Mouse (Mus musculus) hindbrain, postnatal 0 days (tissue): ENCODE results near the gene Pkp4. TPM values are rescaled to one million over a fixed set of nuclear protein-coding genes. Genes with fewer than 3 reads are reported as not detected.

ENCODE experiments used
- ATAC-seq: fragments of 200-750 bp; cut with Nextera tagmentation; 2 replicates; pipeline ENCODE4 v1.8.0; 2017; ENCODE audit warnings: mild to moderate bottlenecking, moderate TSS enrichment, moderate library complexity
- DNase-seq: peaks from one replicate; pipeline ENCODE4 v3.0.0-alpha.2; 2015; ENCODE audit warnings: low spot score
- H3K27ac ChIP-seq: fragments of 300-500 bp; sonication (generic); 2 replicates; pipeline ENCODE4 v1.5.1; 2014; ENCODE audit warnings: mild to moderate bottlenecking
- H3K27me3 ChIP-seq: fragments of 300-500 bp; sonication (generic); 2 replicates; pipeline ENCODE4 v1.6.1; 2014; ENCODE audit warnings: low read length, mixed read lengths; ENCODE audit not compliant: insufficient read depth
- H3K36me3 ChIP-seq: fragments of 300-500 bp; sonication (generic); 2 replicates; pipeline ENCODE4 v1.6.1; 2014; ENCODE audit warnings: low read length, mixed read lengths; ENCODE audit not compliant: insufficient read depth
- H3K4me1 ChIP-seq: fragments of 300-500 bp; sonication (generic); 2 replicates; pipeline ENCODE4 v1.6.1; 2014; ENCODE audit warnings: antibody characterized with exemption, low read length, mixed read lengths; ENCODE audit not compliant: insufficient read depth
- H3K4me2 ChIP-seq: fragments of 300-500 bp; sonication (generic); 2 replicates; pipeline ENCODE4 v1.6.1; 2014; ENCODE audit warnings: low read depth, mild to moderate bottlenecking, low read length, moderate library complexity, mixed read lengths
- H3K4me3 ChIP-seq: fragments of 300-500 bp; sonication (generic); 2 replicates; pipeline ENCODE4 v1.5.1; 2014; ENCODE audit warnings: low read length
- H3K9ac ChIP-seq: fragments of 300-500 bp; sonication (generic); replicated peaks from 2 replicates; pipeline ENCODE4 v1.6.1; 2014; ENCODE audit warnings: mild to moderate bottlenecking, low read length, moderate library complexity, mixed read lengths
- H3K9me3 ChIP-seq: fragments of 300-500 bp; sonication (generic); 2 replicates; pipeline ENCODE4 v1.6.1; 2016; ENCODE audit warnings: low read length, mixed read lengths
- CTCF ChIP-seq: IDR thresholded peaks from 2 replicates; pipeline ENCODE4 v1.5.1; 2016; ENCODE audit warnings: antibody characterized with exemption, control low read depth, low read depth
- WGBS: fragments of 180-500 bp; shearing (Covaris S2); extraction: QIAGEN DNeasy Blood & Tissue Kit; methylation state at CpG from one replicate; pipeline ENCODE4 v1.1.7; 2014; 5-methylcytosine and 5-hydroxymethylcytosine counted together
- polyA plus RNA-seq: library from polyadenylated mRNA; unstranded; fragments of >200 nt; fragmentation: Nextera tagmentation; extraction: Ambion mirVana; gene quantifications from 2 replicates; pipeline ENCODE4 v1.2.1, GENCODE M21; 2015
- total RNA-seq: library from RNA; depleted of rRNA; stranded (reverse); fragments of >200 nt; gene quantifications from 2 replicates; pipeline ENCODE4 v1.2.3, GENCODE M21; 2014

The Pkp4 gene
- total and polyA plus RNA-seq, 2 experiments from 2014 or later = 22.9 to 100 TPM

DNA sequence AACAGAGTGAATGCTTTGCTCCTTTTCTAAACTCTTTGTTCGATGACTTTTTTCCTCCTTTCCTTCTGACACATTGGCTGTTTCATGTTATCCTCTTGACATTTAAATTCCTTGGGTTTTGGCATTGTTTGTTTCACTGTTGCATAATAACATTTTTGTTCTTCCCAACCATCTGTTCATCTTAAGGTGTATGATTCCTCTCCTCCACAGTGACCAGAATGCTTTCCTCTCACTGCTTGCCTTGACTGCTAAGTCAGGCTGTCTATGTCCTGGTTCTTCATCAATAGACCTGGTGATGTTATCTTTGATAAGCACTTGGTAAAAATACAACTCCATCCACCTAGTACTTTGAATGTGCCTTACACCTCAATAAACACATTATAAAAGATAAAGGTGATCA, 52.2 kb downstream of the Pkp4 start:
- ATAC-seq = no peak
- 87% methylated on average over 1 of the region's 1 CpGs for WGBS
- no peaks in the 10 kb centered on the region for H3K27me3 ChIP-seq

DNA sequence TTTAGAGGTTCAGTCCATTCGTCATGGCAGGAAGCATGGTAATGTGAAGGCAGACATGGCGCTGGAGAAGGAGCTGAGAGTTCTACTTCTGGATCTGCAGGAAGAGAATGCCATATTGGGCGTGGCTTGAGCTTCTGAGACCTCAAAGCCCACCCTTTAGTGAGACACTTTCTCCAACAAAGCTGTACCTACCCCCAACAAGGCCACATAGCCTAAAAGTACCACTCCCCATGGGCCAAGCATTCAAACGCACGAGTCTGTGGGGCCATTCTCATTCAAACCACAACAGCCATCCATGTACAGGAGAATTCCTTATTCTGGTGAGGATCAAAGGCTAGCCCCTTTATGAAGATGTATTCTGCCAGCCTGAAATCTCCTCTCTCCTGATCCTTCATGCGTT, 57.3 kb downstream of the Pkp4 start:
- DNase-seq = no peak
- no peak for TF ChIP-seq CTCF
- ATAC-seq = no peak
- no peak overlapping the region for H3K4me3 ChIP-seq
- H3K36me3 ChIP-seq = no peaks in the 10 kb centered on the region
- H3K4me1 ChIP-seq = no peaks in the 10 kb centered on the region
- H3K9me3 ChIP-seq = no peaks in the 10 kb centered on the region
- H3K4me2 ChIP-seq = no peak overlapping the region
- no peak overlapping the region for H3K27ac ChIP-seq
- 91% methylated on average over 6 of the region's 6 CpGs for WGBS
- no peak overlapping the region for H3K9ac ChIP-seq
- no peaks in the 10 kb centered on the region for H3K27me3 ChIP-seq

More for the DNA sequence above, 52.2 kb downstream of the Pkp4 start:
- H3K4me2 ChIP-seq = no peak overlapping the region
- no peaks in the 10 kb centered on the region for H3K9me3 ChIP-seq
- no peak overlapping the region for H3K4me3 ChIP-seq
- DNase-seq = no peak
- H3K4me1 ChIP-seq = 0 out of 2 replicates have a peak, but pooled peaks cover 2% of the 10 kb centered on the region
- no peak for TF ChIP-seq CTCF
- no peak overlapping the region for H3K9ac ChIP-seq
- H3K27ac ChIP-seq = no peak overlapping the region
- no peaks in the 10 kb centered on the region for H3K36me3 ChIP-seq

DNA sequence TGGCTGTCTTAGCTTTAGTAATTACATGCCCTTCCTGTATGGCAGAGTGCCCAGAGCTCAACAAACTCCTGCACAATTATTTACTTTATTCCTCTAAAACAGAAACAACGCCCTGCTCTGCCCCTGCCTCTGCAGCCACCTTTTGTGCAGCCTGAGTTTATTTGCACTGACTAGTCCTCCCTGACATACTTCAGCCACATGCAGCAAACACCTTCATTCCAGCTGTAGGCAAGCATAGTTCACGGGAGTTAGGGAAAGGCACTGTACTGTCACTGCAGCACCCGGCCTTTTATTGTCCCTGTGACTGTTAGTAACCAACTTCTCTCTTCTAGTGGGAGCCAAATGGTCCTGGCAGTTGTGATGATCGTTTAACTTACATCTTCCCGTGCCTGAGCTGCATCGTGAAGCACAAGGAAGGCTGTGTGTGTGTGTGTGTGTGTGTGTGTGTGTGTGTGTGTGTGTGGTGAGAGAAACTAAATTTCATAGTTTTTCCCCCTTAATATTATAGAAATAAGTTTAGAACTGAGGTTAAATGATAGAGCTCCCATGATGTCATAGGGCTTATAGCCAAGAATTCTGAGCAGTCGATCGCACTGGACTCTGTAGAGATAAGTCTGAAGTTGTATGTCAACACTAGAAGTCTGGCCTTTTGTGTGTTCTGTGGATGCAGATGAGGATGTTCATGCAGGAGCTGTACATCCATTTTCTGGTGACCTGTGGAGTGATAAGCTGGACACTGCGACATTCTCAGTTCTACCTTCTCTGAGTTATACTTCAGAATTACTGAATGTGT, 59.5 kb downstream of the Pkp4 start:
- 54% methylated on average over 9 of the region's 9 CpGs for WGBS
- H3K4me1 ChIP-seq = no peaks in the 10 kb centered on the region
- H3K4me2 ChIP-seq = no peak overlapping the region
- no peak for TF ChIP-seq CTCF
- H3K9me3 ChIP-seq = no peaks in the 10 kb centered on the region
- no peak overlapping the region for H3K27ac ChIP-seq
- no peak for DNase-seq
- no peak for ATAC-seq
- no peaks in the 10 kb centered on the region for H3K36me3 ChIP-seq
- H3K27me3 ChIP-seq = no peaks in the 10 kb centered on the region
- no peak overlapping the region for H3K9ac ChIP-seq
- H3K4me3 ChIP-seq = no peak overlapping the region

DNA sequence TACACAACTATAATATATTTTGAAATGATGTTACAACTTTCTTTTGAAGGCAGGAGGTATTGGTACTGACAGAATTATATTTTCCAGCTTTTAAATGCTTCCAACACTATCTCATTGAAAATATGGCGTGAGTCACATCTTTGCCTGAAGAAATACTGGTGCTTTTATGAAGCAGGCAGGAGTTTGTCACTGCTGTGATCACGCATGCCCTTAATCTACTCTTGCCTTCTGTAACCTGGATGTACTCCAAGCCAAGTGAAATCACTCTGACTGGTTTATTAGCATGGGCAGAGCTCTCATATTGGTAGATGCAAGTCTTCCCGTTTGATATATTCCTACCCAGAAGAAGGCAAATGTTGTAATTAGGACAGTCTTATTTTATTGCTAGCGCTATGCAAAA, 65.7 kb downstream of the Pkp4 start:
- no peak overlapping the region for H3K27ac ChIP-seq
- ATAC-seq (no peak), DNase-seq (no peak)
- WGBS = 79% methylated on average over 4 of the region's 4 CpGs
- no peak overlapping the region for H3K9ac ChIP-seq
- H3K4me2 ChIP-seq = no peak overlapping the region
- TF ChIP-seq CTCF = no peak
- H3K4me3 ChIP-seq = no peak overlapping the region
- no peaks in the 10 kb centered on the region for H3K4me1 ChIP-seq
- H3K9me3 ChIP-seq = no peaks in the 10 kb centered on the region
- no peaks in the 10 kb centered on the region for H3K27me3 ChIP-seq
- no peaks in the 10 kb centered on the region for H3K36me3 ChIP-seq

DNA sequence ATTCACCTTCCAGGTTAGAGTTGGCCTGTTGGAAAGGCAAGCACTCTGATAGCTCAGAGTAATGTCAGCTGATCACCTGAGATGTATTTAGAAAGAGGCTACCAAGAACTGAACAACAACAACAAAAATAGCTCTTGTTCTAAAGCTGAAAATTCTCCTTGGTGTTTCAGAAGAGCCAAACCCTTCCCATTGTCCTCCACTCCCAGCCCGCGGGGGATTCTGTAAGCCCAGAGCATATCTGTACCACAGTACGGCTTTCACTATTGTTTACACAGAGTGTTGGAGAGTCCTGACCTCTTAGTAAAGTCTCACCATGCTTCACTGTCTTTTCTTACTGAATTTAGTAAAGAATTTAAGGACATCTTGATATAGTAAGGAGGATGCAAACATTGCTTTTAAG, 66.4 kb downstream of the Pkp4 start:
- no peaks in the 10 kb centered on the region for H3K9me3 ChIP-seq
- 81% methylated on average over 3 of the region's 3 CpGs for WGBS
- no peak overlapping the region for H3K4me3 ChIP-seq
- TF ChIP-seq CTCF = no peak
- H3K36me3 ChIP-seq = 0 out of 2 replicates have a peak, but pooled peaks cover 5% of the 10 kb centered on the region
- H3K9ac ChIP-seq = no peak overlapping the region
- no peak overlapping the region for H3K27ac ChIP-seq
- DNase-seq (no peak), ATAC-seq (no peak)
- H3K27me3 ChIP-seq = no peaks in the 10 kb centered on the region
- H3K4me1 ChIP-seq = no peaks in the 10 kb centered on the region
- H3K4me2 ChIP-seq = no peak overlapping the region

DNA sequence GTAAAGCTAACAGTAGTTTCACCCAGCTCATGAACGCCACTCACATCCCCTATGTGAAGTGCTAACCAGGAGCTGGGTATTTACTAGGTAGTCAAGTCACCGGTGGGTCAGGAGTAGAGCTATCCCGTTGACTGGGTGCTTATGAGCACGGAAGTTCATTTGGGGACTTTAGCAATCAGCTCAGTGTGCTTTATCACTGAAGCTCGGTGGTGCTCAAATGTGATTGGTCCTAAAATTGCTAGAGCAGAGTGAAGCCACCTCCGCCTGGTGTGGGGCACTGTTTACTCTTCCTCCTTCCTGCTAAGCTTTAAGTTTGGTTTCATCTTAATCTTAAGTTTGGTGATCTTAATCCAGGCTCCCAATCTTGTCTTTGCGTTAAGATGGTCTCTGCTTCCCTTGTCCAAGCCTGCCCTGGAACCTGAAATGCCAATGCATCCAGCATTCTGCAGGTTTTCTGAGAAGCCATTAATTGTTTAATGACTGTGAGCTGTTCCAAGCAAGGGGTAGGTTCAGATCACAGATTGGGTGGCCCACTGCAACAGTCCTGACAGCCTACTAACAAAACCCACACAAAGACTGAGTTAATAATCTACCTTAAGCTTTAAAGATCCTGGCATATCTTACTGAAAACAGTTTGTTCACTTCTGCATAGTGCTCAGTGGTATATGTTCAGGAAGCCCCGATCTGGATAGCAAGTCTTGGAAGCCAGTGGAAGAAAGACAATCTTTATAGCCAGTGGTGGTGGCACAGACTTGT, 67.0 kb downstream of the Pkp4 start:
- H3K36me3 ChIP-seq = 0 out of 2 replicates have a peak, but pooled peaks cover 8% of the 10 kb centered on the region
- H3K4me3 ChIP-seq = no peak overlapping the region
- TF ChIP-seq CTCF = no peak
- whole genome bisulfite sequencing = 88% methylated on average over 8 of the region's 8 CpGs
- DNase-seq (no peak), ATAC-seq (no peak)
- no peak overlapping the region for H3K9ac ChIP-seq
- H3K27me3 ChIP-seq = no peaks in the 10 kb centered on the region
- H3K27ac ChIP-seq = no peak overlapping the region
- no peaks in the 10 kb centered on the region for H3K4me1 ChIP-seq
- no peaks in the 10 kb centered on the region for H3K9me3 ChIP-seq
- H3K4me2 ChIP-seq = no peak overlapping the region
